Mouse (Mus musculus) 3134 (cell line): Measurements from ENCODE around the gene Ppm1m.

ENCODE experiments used
- DNase-seq: peaks from one replicate; pipeline ENCODE4 v3.0.0-alpha.2; 2011; ENCODE audit warnings: low spot score; ENCODE audit not compliant: insufficient read length; ENCODE audit errors: extremely low read depth

Ppm1m gene

GRCm38 (mm10) chr9:106199535-106200272, at the start of gene Ppm1m:
Gene Ppm1m (minus strand): TSS chr9:106199746.
- DNase-seq, result no peak

DNA sequence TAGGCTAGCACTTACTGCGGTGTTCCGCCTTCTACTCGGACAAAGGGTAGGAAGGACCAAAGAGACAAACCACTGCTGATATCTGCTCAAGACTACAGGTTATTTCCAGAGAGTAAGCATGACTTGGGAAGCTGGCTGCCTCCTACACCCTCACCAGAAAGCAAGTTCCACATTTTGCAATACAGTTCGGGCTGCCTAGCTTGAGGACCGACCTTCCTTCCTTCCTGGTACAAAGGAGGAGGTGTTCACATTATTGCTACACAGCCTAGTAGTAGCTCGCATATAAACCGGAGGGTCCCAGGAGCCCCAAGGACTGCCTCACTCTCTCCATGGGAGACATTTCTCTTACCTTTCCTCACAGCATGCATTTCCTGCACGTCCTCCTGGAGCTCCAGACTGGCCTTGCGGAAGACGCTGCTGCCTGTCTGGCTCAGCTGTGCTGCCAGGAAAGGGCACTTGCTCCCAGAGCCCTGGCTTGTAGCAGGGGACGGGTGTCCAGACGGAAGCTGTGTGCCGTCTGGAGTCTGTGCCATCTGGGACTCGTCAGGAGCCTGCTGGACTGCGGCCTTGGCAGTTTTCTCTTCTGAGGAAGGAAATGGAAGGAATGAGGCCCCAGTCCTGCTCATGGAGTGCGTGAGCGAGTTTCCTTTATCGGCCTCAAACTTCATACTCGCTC, 43.4 kb upstream of the Ppm1m start:
- DNase-seq, result no peak

DNA sequence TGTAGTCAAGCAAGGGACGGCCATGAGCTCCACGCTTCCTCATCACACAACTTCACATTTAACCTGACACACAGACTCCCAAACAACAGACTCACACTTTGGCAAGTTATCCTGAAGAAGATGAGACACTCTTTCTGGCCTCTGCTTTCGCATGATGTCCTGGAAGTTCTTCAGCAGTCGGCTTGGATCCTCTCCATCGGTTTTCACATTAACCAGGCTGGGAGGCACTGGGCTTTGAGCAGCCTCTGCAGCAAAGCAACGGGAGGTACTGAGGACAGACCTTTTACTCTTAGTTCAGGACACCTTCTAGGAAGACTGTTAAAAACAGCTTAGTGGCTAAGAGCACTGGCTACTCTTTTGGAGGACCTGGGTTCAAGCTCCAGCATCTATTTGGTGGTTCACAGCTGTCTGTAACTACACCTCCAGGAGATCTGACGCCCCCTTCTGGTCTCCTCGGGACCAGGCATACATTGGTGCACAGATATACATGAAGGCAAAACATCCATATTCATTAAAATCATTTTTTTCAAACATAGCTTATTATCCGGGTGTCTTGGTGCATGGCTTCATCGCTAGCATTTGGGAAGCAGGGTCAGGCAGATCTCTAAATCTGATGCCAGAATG, 42.1 kb upstream of the Ppm1m start:
- DNase-seq, result no peak

DNA sequence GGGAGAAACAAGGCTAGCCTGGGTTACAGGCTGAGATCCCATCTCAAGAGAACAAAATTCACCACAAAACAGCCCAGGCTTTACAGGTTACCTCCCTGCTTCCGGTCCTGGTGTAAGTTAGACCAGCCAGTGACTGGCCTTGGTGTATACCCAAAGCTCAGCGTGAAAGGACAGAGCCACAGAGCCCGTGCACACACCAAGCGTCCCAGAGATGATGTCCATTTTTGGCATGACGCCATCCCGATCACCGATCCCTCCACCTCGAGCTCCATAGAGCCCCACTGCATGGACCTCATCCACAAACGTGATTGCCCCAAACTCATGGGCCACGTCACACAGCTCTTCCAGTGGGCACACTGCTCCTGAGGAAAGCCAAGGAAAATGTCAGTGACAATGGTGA, 38.3 kb upstream of the Ppm1m start:
- DNase-seq, result no peak

- no peak for DNase-seq
Observed at GRCm38 (mm10) chr9:106237401-106237800, 37.9 kb upstream of the Ppm1m start.

GRCm38 (mm10) chr9:106236818-106237211, 37.3 kb upstream of the Ppm1m start:
- DNase-seq, result no peak

DNA sequence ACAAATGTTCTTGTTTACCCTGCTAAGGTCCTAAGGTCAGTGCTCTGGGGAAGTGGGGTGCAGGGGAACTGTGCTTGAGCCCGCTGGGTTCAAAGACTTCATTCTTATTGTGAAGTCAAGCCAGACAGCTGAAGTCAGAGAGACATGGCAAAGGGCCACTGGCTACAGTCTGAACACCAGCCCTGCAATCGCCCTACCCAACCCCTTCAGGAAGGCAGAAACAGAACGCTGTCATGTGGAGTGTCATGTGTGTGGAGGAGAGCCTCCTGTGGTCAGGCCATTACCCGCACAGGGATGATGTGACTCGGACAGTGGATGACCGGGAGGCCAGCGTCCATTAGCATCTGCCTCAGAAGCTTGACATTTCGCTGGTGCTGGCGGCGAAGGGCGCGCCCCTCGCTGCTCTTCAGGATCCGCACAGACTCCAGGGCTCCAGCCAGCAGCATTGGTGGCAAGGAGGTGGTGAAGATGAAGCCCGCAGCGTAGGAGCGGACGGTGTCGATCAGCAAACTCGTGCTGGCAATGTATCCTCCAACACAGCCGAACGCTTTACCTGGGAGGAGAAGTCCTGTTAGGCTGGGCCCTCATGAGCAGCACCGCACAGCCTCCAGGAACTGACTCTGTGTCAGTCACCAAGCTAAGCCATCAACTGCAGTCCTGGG, 36.7 kb upstream of the Ppm1m start:
- DNase-seq, result no peak

DNA sequence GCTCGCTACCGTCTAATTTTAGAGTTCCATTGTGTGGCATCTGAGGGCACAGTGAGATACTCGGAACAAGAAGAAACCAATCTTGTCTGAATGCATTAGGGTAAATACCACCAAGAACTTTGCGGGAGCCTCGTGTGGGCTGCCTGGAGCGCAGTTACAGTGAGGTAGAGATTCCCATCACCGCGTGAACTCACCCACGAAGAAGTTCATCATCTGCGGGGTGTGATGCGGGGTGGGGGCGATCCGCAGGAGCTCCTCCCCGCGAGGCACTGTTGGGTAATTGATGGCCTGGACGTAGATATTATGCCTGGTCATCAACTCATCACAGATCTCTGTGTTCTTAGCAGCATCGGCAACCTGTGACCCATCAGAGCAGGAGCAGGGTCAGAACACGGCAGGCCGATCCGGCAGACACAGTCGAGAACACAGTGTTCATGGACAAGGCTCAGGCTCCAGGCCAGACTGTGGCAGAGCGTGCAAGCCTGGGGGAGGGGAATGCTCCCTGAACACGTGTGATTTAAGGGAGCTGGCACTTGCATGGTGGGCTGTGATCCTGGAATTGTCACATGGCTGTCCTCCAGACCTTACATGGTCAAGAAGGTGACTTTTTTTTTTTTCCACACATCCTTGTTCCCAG, 35.8 kb upstream of the Ppm1m start:
- DNase-seq, result no peak

DNA sequence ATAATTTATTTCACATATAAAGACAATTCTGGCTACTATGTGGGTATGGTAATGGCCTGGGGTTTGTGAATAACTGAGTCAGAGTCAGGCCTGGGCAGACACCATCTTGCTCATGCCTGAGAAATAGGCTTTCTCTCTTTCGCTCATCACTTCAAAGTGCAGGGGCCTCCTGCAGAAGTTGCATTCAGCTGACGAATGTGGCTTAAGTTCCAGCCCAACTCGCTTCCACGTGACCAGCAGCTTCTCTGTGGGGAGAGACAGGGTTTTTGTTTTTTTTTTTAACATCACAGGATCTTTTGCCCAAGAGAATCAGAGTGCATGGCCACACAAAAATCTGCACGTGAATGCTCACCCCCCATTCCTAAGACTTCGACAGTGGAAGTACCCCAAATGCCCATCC, 34.4 kb upstream of the Ppm1m start:
- DNase-seq, result no peak

DNA sequence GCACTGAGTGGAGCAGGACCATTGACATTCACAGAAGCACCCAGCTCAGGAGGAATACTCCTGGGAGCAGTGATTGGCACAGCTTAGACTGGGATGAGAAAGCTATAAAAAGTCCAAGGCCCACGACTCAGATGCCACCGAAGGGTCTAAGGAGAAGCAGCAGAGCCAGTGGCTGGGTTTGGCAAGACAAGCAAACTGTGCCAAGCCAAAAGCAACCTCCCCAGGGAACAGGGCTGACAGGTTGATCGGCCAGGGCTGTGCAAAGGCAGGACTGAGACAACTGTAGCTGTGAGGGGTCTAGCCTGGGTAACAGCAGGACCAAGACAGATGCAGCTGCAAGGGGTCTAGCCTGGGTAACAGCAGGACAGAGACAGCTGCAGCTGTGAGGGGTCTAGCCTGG, 33.4 kb upstream of the Ppm1m start:
- no peak for DNase-seq

GRCm38 (mm10) chr9:106231816-106232215, 32.3 kb upstream of the Ppm1m start:
- DNase-seq, result no peak

- DNase-seq, result no peak
Observed at GRCm38 (mm10) chr9:106231220-106231619, 31.7 kb upstream of the Ppm1m start.

DNA sequence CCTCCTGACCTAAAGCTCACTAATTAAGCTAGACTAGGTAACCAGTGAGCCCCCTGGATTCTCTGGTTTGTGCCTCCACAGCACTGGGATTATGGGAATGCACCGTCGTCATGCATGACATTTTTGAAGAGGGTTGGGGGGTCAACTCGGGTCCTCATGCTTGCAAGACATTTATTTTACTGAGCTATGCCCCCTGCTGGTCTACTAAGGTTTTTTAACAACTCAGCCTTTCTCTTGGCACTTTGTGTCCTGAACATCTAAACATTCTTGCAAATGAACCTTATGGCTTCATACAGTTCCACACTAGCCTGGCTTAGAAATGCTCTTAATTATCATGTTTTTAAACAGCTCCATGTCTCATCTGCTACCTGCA, 31.2 kb upstream of the Ppm1m start:
- no peak for DNase-seq

DNA sequence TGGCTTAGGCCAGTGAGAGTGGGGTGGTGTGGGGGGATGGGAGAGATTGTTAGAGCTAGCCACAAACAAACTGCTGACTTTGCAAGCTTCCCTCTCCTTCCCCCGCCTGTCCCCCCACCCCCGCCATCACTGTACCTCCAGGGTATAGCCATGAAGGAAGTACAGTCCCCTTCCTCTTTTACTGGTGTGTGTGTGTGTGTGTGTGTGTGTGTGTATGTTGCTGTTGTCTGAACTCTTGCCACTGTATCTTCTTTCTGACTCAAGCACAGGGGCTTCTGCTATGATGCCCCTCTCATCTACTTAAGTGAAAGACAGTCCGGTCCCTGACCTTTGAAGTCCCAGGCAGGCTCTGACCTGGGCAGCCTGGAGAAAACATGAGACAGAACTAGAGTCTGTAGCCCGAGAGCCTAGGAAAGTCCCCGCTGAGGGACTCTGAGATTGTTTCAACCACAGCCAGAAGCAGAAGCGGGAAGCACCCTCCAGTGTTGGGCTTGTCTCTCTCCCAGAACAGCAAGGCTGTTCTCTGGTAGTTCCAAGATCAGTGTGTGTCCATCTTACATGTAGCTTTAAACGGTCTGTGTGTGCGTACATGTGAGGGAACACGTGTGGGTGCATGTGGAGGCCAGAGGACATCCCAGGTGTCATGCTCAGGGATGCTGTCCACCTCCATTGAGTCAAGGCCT, 30.6 kb upstream of the Ppm1m start:
- no peak for DNase-seq

DNA sequence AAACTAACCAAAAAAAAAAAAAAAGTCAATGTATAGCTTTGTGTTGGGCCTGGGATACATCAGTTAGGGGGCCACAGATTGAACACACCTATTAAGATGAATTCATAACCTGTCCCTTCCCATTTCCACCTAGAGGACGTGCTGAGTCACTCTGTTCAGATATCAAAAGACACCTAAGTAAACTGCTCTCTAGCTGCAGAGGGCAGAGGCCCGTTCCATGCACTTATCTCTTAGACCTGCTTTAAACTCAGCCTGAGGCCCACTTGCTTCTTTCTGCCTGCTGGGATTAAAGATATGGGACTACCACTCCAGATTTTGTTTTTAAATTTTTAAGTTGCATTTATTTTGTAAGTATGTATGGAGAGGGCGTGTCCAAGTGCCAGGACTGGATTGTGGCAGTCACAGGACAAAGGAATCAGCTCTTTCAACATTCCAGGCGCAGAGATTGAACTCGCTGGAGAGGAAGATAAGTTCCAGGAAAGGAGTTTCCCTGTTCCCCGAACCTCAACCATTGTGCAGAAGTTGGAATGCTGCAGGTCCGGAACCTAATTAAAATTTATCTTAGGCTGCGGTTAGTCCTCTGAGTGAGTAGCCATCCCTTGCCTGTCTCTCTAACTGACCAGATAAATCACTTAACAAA, 28.4 kb upstream of the Ppm1m start:
- no peak for DNase-seq

- DNase-seq, result no peak
Observed at GRCm38 (mm10) chr9:106226151-106226682, 26.7 kb upstream of the Ppm1m start.

GRCm38 (mm10) chr9:106225469-106226150, 26.1 kb upstream of the Ppm1m start:
- DNase-seq, result no peak

DNA sequence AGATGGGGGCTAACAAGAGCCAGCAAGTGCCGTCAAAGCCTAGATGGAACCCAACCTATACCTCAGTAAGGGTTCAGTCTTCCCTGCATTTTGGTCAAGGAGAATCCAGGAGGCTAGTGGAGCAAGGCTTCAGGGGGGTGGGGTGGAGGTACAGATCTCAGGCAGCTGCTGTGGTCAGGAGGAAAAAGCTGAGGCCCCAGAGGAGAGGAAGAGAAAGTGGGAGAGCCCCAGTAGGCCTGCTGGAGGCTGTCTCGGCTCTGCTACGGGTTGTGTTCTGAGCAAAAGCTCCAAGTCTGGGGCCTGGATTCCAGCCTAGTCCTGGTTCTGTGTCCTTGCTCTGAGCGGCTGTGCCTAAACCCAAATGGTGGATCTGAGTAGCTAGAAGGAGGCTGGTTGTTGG, 23.4 kb upstream of the Ppm1m start:
- DNase-seq, result no peak

GRCm38 (mm10) chr9:106222261-106222851, 22.8 kb upstream of the Ppm1m start, which contains the start of gene Tlr9:
Gene Tlr9 (plus strand): TSS chr9:106222598.
- no peak for DNase-seq
